Mouse (Mus musculus): ENCODE results near the gene Ifna16.

The Ifna16 gene

GRCm38 (mm10) chr4:88676824-88677223, at the start of gene Ifna16:
Gene Ifna16, minus strand, starts transcription at chr4:88676924.
- DNase-seq (ENCODE audit: low spot score in 2 of 2), result no peak

- DNase-seq (ENCODE audit: low spot score in 2 of 2), result no peak
Observed at GRCm38 (mm10) chr4:88723497-88724090, 46.9 kb upstream of the Ifna16 start.

DNA sequence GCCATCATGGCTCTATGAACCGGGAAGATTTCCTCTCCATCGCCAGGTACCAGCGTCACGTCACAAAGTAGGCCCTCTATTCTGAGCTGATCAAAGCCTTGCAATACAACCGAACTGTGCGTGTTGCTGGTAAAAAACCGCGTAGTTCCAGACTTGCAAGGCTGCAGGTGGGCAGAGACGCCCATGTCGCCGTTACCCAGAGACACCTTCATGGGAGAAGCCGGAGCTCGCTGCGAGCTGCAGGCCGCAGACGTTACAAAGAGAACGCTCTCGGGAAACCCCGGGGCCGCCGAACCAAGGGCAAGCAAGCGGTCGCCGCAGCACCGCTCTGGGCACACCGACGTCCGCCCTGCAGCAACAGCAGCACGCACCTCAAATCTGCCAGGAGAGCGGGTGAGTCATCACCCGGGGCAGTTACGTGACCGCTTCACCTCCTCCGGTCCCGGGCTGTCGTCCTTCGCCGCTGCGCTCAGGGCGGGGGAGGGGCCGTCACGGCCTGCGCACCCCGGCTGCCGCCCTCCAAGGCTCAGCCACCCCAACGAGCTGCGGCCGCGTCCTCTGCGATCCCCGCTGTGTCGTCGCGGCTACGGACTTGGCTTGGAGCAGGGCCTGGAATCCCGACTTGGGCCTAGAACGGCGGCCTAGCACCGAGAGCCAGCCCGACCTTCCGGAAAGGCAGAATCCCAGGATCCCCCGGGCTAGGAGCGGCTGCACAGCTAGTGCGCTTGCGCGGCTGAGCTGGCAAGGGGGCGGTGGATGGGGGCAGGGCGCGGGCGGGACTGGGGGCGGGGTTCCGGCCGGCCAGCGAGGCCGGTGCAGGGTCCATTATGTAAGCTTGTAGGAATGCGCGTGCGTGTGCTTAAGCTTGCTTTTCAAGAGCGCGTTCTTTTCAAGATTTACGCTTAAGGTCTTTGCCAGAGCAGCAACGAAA, 45.3 kb upstream of the Ifna16 start, which contains the start of the genes Gm26566 and Klhl9:
Gene Gm26566, plus strand, starts transcription at position 15 of the 931 bp plus-strand sequence.
Gene Klhl9, minus strand, starts transcription at position 675 of the 931 bp plus-strand sequence.
- DNase-seq (ENCODE audit: low spot score in 2 of 2), result peak; percentile 86 to 95

DNA sequence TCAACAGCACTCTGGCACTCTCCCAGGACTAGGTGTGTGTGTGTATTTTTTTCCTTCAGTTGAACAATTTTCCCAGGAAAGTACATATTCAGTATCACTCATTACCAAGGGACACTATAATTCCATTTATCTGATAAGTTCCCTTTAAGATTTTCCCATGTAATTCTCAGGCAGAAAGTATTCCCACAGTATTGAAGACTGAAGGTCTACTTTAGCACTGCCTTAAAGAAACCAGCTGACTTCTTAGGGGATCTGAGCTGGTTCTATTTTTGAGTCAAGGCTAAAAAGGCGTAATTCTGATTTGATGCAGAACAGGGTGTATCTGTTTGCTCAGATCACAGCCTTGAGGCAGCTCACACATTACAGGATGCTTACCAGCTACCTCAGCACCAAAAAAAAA, 42.0 kb upstream of the Ifna16 start:
- no peak for DNase-seq (ENCODE audit: low spot score in 2 of 2)

DNA sequence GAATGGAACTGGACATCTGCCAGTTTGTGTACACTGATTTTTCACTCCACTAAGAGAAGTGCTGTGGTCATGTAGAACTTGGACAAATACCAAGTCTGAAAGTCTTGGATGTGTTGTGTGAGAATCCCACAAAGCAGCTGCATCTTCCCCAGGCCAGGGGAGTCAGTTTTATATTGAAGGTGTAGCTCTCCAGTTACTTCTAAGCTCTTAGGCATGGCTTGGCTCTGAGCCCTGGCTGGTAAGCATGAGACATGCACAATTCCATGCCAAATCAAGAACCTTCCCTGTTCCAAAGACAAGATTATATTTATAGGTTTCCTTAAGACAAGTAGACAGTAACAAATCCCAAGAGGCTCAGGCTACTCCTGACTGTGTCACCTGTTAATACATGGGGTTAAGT, 38.3 kb upstream of the Ifna16 start:
- no peak for DNase-seq (ENCODE audit: low spot score in 2 of 2)

- no peak for DNase-seq (ENCODE audit: low spot score in 2 of 2)
Observed at GRCm38 (mm10) chr4:88714281-88714680, 37.6 kb upstream of the Ifna16 start.

- DNase-seq (ENCODE audit: low spot score in 2 of 2), result no peak
Observed at GRCm38 (mm10) chr4:88707128-88707826, 30.6 kb upstream of the Ifna16 start.

DNA sequence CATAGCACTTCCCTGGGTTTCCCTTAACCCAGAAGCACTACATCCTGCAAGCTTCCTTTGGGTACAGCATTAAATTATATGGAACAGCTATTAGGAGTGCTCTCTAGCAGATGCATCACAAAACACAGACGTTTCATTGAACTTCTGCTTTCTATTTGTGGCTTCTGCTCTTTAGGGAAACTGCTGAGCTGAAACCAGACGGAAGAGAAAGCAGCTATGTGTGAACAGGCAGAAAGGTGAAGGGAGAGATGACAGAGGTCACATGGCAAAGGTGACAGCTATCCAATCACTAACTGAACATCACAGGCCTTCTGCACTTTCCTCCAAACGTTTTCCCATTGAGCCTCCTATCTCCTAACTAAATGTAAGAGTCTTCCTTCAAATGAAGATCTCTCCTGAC, 29.2 kb upstream of the Ifna16 start:
- no peak for DNase-seq (ENCODE audit: low spot score in 2 of 2)

DNA sequence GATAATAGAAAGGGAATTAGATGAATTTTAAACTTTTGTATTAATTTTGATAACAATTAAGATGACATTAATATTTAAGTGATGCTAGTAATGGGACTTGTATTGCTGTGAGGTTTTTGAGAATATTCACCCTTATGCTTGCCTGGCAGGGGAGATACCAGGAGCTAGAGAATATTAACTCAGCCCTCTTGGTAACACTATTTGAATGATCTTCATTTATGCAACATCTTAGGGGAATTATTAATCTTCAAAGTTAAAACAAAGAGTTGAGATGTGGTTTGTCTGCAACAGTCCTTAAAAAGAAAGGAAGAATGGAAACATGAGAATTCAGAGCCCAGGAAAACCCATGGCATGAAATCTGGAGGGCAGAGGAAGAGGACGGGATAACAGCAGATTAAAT, 22.6 kb upstream of the Ifna16 start:
- no peak for DNase-seq (ENCODE audit: low spot score in 2 of 2)

DNA sequence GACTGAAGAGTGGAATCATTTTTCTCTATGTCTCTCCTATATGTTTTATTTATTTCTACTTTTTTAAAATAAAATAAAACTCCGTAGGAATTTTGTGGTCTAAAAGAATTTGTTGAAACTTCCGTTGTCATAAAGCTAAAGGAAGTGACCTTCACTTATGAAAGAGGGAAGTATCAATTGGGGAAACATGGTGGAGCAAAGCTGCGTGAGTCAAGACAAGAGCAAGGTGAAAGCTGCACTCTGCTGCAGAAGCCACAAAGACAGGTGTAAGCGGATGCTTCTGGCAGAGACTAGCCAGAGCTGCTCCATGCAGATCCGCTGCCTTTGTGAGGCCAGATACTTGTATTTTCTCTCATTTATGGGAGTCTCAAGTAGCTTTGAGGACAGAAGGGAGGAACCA, 22.1 kb upstream of the Ifna16 start:
- no peak for DNase-seq (ENCODE audit: low spot score in 2 of 2)

DNA sequence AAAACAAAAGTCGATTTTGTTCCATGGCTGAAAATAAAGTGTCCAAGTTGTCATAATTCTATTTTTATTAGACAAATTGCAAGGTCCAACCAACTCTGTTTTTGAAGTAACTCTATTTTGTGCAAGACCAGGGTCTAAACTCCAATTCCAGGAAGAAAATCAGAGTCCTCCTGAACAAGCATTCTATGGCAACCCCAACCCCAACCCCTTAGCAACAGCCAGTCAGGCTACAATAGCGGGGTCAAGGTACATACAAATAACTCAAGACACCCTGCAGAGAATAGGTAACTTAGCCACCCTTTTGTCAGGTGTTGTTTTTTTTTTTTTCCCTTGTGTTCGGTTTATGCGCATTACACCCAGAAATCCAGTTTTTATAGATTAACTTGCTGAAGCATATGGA, 21.0 kb upstream of the Ifna16 start:
- DNase-seq (ENCODE audit: low spot score in 2 of 2), result no peak

DNA sequence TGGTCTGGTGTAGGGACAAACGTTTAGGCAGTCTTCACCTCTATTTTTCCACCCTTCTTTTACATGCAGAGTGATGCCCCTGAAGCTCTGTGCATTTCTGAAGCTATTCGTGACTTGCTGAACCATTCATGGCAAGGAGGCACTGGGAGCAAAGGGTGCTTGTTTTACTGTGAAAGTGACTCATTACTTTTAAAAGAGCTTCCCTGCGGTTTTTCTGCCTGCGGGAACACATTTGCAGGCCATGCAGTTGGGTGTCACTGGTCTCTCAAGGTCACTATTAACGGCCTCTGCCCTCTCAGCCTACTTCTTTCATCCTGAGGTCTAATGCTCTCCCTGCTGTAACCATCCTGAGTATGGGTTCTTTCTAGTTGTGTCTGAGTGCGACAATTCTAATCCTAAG, 20.4 kb upstream of the Ifna16 start:
- no peak for DNase-seq (ENCODE audit: low spot score in 2 of 2)

GRCm38 (mm10) chr4:88696237-88696884, 19.6 kb upstream of the Ifna16 start:
- peak; percentile 62 to 88 for DNase-seq (ENCODE audit: low spot score in 2 of 2)

DNA sequence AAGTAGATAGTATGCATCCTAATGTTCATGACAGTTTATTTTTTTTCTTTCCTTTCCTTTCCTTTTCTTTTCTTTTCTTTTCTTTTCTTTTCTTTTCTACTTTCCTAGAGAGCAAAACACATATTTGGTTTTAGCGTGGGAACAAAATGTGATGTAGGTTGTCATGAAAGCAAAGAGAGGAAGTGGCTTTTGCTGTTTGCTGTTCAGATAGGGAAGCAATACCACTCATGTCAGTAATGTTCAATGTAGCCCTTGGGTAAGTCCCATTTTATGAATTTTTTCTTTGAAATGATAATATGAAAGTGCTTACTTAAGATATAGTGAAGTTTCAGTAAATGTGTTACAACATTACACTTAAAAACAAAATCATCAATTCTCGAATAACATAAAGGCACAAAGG, 16.7 kb upstream of the Ifna16 start:
- DNase-seq (ENCODE audit: low spot score in 2 of 2), result no peak

DNA sequence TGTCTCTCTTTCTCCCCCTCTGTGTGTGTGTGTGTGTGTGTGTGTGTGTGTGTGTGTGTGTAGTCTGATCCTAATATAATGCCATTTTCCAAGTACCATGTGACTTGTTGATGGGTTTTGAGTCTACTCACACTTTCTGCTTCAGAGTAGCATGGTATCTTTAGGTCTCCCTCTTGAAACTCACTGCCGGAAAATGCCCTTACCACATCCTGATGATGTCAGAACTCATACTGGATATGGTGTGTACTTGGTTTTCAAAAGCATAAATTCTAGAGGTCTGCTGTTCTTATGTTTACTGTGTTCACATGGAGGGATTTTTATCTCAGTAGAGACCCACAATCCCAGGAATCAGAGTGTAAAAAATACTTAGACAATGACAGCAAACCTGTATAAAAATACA, 15.8 kb upstream of the Ifna16 start:
- DNase-seq (ENCODE audit: low spot score in 2 of 2), result no peak

DNA sequence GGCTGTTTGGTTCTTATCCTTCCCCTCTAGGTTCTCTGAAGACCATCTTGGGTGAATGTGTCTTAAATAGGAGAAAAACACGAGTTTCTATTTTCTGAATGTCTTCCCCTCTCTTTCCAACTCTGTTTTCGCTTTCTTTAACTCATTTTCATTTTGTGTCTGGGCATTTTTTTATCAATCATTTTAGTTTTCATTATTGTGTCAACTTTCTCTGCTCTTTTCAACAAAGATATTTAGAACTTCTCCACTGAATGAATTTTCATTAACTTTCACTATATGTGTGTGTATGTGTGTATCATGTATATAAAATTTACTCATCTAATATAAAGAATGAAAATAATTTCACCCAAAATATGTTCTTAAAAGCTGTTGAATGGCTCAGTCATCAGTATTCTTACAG, 14.5 kb upstream of the Ifna16 start, which contains the start of gene Ifnab:
Gene Ifnab, minus strand, starts transcription at position 101 of the 400 bp plus-strand sequence.
- no peak for DNase-seq (ENCODE audit: low spot score in 2 of 2)

- no peak for DNase-seq (ENCODE audit: low spot score in 2 of 2)
Observed at GRCm38 (mm10) chr4:88683812-88684211, 7.1 kb upstream of the Ifna16 start, which contains the start of gene Ifna2. Gene Ifna2, minus strand, starts transcription at chr4:88683912.

GRCm38 (mm10) chr4:88681353-88681752, 4.6 kb upstream of the Ifna16 start:
- DNase-seq (ENCODE audit: low spot score in 2 of 2), result no peak

DNA sequence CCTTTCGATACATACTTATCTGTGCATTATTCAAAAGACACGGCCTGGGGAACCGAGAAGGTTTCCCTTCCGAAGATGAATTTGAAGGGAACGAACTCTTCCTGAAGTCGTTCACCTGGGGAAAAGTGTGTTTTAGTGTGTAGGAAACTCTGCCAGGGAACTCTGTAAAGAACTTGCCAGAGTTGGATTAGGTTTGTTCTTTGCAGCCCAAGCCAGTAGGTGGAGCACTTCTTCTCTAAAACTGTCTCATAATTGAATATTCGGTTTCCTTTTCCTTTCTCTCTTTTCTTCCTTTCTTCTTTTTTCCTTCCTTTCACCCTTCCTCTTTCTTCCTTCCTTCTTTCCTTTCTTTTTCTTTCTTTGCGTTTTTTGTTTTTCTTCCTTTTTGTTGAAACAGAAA, 3.6 kb upstream of the Ifna16 start:
- no peak for DNase-seq (ENCODE audit: low spot score in 2 of 2)

DNA sequence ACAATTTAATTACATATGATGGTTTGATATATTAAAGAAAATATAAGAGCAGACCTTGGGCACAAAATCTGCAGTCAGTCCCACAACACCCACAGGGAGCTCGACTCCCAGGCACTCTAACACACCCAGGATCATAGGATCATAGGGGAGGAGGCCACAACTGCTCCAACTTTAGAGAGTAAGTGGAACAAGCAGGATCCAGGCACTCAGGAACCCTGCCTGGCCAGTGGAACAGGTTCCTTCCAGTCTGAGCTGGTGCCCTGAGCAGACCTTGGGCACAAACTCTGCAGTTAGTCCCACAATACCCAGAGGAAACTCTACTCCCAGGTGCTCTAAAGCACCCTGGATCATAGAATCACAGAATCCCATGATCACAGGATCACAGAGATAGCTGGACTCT, 21.3 kb downstream of the Ifna16 start:
- DNase-seq (ENCODE audit: low spot score in 2 of 2), result no peak

- no peak for DNase-seq (ENCODE audit: low spot score in 2 of 2)
Observed at GRCm38 (mm10) chr4:88653644-88654043, 23.1 kb downstream of the Ifna16 start.

- no peak for DNase-seq (ENCODE audit: low spot score in 2 of 2)
Observed at GRCm38 (mm10) chr4:88644359-88644758, 32.4 kb downstream of the Ifna16 start, which contains the start of gene Ifna13. Gene Ifna13, minus strand, starts transcription at chr4:88644459.

Measured in spleen, postnatal 4 days (tissue).